Mouse (Mus musculus): ENCODE measurements around the gene Ifi27l2a. TPM values are rescaled to one million over a fixed set of nuclear protein-coding genes. Genes with fewer than 3 reads are reported as not detected.

Gene Ifi27l2a
- polyA plus RNA-seq, 1 experiment from 2014 or later = 4.7 TPM

DNA sequence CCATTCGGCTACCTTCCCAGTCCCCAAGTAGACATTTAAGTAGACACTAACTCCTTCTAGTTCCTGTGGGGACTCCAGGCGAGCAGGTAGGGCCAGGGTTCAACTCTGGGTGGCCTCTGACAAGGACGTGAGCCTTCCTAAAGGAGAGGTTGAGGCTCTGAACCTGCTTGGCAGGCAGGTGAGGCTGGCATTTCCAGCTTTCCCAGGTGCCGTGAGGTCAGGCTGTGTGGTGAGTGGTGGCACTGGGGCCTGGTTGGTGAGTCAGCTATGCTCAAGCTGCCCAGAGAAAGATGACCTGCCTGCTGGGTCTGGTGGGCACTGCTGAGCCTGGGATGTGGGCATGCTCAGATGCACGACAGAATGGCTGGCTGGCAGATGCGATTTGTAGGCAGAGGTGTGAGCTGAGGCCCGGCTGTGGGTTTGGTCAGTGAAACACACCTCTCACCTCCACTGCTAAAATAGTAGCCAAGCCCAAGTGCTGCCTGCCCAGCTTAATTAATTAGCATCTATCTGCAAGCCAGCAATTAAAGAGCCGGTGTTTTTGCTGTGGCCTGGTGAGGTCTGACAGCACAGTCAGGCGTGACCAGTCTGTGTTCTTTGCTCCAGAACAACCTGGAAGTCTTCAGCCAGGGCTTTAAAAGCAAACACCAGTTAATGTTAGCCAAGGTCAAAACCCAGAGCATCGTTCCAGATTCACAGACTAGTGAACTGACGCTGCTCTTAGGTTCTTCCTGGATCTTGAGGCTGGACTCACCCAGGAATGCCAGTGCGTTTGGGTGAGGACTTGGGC lies 47.8 kb downstream of the Ifi27l2a start:
- ATAC-seq (ENCODE audit: low FRiP score) = no peak
- Histone ChIP-seq H3K4me1 (replicated peaks; ENCODE audit: control insufficient read depth, insufficient read depth, low read length) (no peaks in the 10 kb centered on the region), H3K27me3 (ENCODE audit: control insufficient read depth, insufficient read depth, low read length) (no peaks in the 10 kb centered on the region), H3K9me3 (ENCODE audit: control insufficient read depth, low read length) (no peaks in the 10 kb centered on the region), H3K36me3 (replicated peaks; ENCODE audit: control insufficient read depth, insufficient read depth) (0 out of 2 replicates have a peak, but pooled peaks cover 4% of the 10 kb centered on the region), H3K27ac (no peak overlapping the region), H3K4me3 (replicated peaks; ENCODE audit: low read length) (no peak overlapping the region), H3K4me2 (replicated peaks) (no peak overlapping the region), H3K9ac (no peak overlapping the region)
- 85% methylated on average over 12 of the region's 12 CpGs for WGBS
- DNase-seq (ENCODE audit: low spot score) = no peak

DNA sequence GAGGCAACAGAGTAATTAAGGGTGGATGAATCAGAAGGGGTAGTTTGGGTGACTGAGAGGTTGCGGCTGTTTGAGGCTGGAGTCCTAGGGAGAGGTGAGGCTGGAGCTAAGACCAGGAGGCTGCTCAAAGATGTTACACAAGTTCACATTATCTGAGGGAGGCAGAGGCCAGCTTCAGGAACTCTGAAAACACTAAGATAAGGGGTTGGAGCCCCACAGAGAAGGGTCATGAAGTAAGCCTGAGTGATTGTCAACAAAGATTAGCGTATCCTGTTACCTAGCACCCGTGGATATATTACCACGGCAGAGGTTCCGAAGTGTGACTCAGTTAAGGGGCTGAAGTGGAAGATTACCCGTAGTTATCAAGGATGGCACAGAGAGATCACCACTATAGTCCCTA lies 50.0 kb downstream of the Ifi27l2a start:
- Histone ChIP-seq H3K4me1 (replicated peaks; ENCODE audit: control insufficient read depth, insufficient read depth, low read length) (peaks cover 6% of the 10 kb centered on the region), H3K9ac (no peak overlapping the region), H3K4me2 (replicated peaks) (no peak overlapping the region), H3K27ac (no peak overlapping the region), H3K27me3 (ENCODE audit: control insufficient read depth, insufficient read depth, low read length) (no peaks in the 10 kb centered on the region), H3K36me3 (replicated peaks; ENCODE audit: control insufficient read depth, insufficient read depth) (no peaks in the 10 kb centered on the region), H3K4me3 (replicated peaks; ENCODE audit: low read length) (no peak overlapping the region), H3K9me3 (ENCODE audit: control insufficient read depth, low read length) (no peaks in the 10 kb centered on the region)
- DNase-seq (ENCODE audit: low spot score) (no peak), ATAC-seq (ENCODE audit: low FRiP score) (no peak)
- 51% methylated on average over 6 of the region's 6 CpGs for WGBS

Other genes starting within 250 kb of the Ifi27l2a start
- gene Prima1, start 201.5 kb downstream of the Ifi27l2a start, polyA plus RNA-seq (2014; fragmentation: Nextera tagmentation; extraction: Ambion mirVana) = 1.5 and 1.9 TPM in 2 replicates
- gene Fam181a, start 132.7 kb downstream of the Ifi27l2a start, polyA plus RNA-seq (2014; fragmentation: Nextera tagmentation; extraction: Ambion mirVana) = 8.3 and 9.1 TPM in 2 replicates
- 1.5 and 1.6 TPM in 2 replicates for gene Asb2, start 87.7 kb downstream of the Ifi27l2a start, polyA plus RNA-seq (2014; fragmentation: Nextera tagmentation; extraction: Ambion mirVana)
- 23.5 and 28.8 TPM in 2 replicates for gene Otub2, start 55.0 kb downstream of the Ifi27l2a start, polyA plus RNA-seq (2014; fragmentation: Nextera tagmentation; extraction: Ambion mirVana)
- gene 9330161L09Rik, start 35.9 kb downstream of the Ifi27l2a start, polyA plus RNA-seq (2014; fragmentation: Nextera tagmentation; extraction: Ambion mirVana) = 1.4 and 1.8 TPM in 2 replicates
- gene Ddx24, start 17.9 kb downstream of the Ifi27l2a start, polyA plus RNA-seq (2014; fragmentation: Nextera tagmentation; extraction: Ambion mirVana) = 142 and 149 TPM in 2 replicates
- gene Ifi27, start 9.5 kb downstream of the Ifi27l2a start, polyA plus RNA-seq (2014; fragmentation: Nextera tagmentation; extraction: Ambion mirVana) = 8.3 and 10.4 TPM in 2 replicates
- not detected in 2 replicates for gene Ifi27l2b, start 13.5 kb upstream of the Ifi27l2a start, polyA plus RNA-seq (2014; fragmentation: Nextera tagmentation; extraction: Ambion mirVana)
- 3.8 and 4.0 TPM in 2 replicates for gene Ppp4r4, start 88.6 kb upstream of the Ifi27l2a start, polyA plus RNA-seq (2014; fragmentation: Nextera tagmentation; extraction: Ambion mirVana)
- gene Serpina10, start 187.8 kb upstream of the Ifi27l2a start, polyA plus RNA-seq (2014; fragmentation: Nextera tagmentation; extraction: Ambion mirVana) = 0.11 TPM in 1 of 2 replicates, not detected in the other
- not detected in 2 replicates for gene Serpina6, start 213.5 kb upstream of the Ifi27l2a start, polyA plus RNA-seq (2014; fragmentation: Nextera tagmentation; extraction: Ambion mirVana)
- gene Serpina16, start 232.5 kb upstream of the Ifi27l2a start, polyA plus RNA-seq (2014; fragmentation: Nextera tagmentation; extraction: Ambion mirVana) = not detected in 2 replicates

Measured in hindbrain, embryonic 14.5 days (tissue).